Mouse (Mus musculus) R1 (cell line): ENCODE measurements around the gene Tmem150c.

Experiments
- DNase-seq: peaks from one replicate; pipeline ENCODE4 v3.0.0-alpha.2; 2018; ENCODE audit warnings: low read depth, low spot score

Tmem150c gene

GRCm38 (mm10) chr5:100166591-100167491 lies 7.2 kb upstream of the Tmem150c start:
- peak; percentile 41 for DNase-seq

GRCm38 (mm10) chr5:100163368-100163767 lies 3.8 kb upstream of the Tmem150c start:
- no peak for DNase-seq

GRCm38 (mm10) chr5:100162857-100163256 lies 3.2 kb upstream of the Tmem150c start:
- DNase-seq: no peak

GRCm38 (mm10) chr5:100162053-100162452 lies 2.4 kb upstream of the Tmem150c start:
- DNase-seq: no peak

- DNase-seq: peak; percentile 31
Observed at GRCm38 (mm10) chr5:100158791-100159637, 594 bp downstream of the Tmem150c start.

- no peak for DNase-seq
Observed at GRCm38 (mm10) chr5:100158301-100158700, 1.3 kb downstream of the Tmem150c start.

GRCm38 (mm10) chr5:100155646-100156045 lies 4.0 kb downstream of the Tmem150c start:
- no peak for DNase-seq

GRCm38 (mm10) chr5:100149967-100150366 lies 9.6 kb downstream of the Tmem150c start:
- DNase-seq: peak; percentile 47

- DNase-seq: no peak
Observed at GRCm38 (mm10) chr5:100144836-100145235, 14.8 kb downstream of the Tmem150c start.

- DNase-seq: no peak
Observed at GRCm38 (mm10) chr5:100127283-100127682, 32.3 kb downstream of the Tmem150c start.

GRCm38 (mm10) chr5:100125409-100126123 lies 34.0 kb downstream of the Tmem150c start:
- DNase-seq: no peak

- no peak for DNase-seq
Observed at GRCm38 (mm10) chr5:100124530-100124929, 35.1 kb downstream of the Tmem150c start.

GRCm38 (mm10) chr5:100123283-100123682 lies 36.3 kb downstream of the Tmem150c start:
- peak; percentile 53 for DNase-seq

- no peak for DNase-seq
Observed at GRCm38 (mm10) chr5:100121170-100121569, 38.4 kb downstream of the Tmem150c start.

- DNase-seq: peak; percentile 64
Observed at GRCm38 (mm10) chr5:100120711-100121141, 38.9 kb downstream of the Tmem150c start.

- DNase-seq: peak; percentile 68
Observed at GRCm38 (mm10) chr5:100119331-100119730, 40.3 kb downstream of the Tmem150c start.

- DNase-seq: no peak
Observed at GRCm38 (mm10) chr5:100113403-100113802, 46.2 kb downstream of the Tmem150c start.

GRCm38 (mm10) chr5:100110581-100110980 lies 49.0 kb downstream of the Tmem150c start:
- no peak for DNase-seq

- DNase-seq: no peak
Observed at GRCm38 (mm10) chr5:100109543-100110282, 49.9 kb downstream of the Tmem150c start.

GRCm38 (mm10) chr5:100108866-100109265 lies 50.7 kb downstream of the Tmem150c start:
- no peak for DNase-seq

GRCm38 (mm10) chr5:100102395-100102794 lies 57.2 kb downstream of the Tmem150c start:
- DNase-seq: no peak
